Mouse (Mus musculus) forebrain, embryonic 14.5 days (tissue): ENCODE results near the gene Pknox1. TPM values are rescaled to one million over a fixed set of nuclear protein-coding genes. Genes with fewer than 3 reads are reported as not detected.

ENCODE experiments used
- ATAC-seq: fragments of 200-750 bp; cut with Nextera tagmentation; 2 replicates; pipeline ENCODE4 v1.8.0; 2017; ENCODE audit warnings: mild to moderate bottlenecking, moderate library complexity
- DNase-seq: peaks from one replicate; pipeline ENCODE4 v3.0.0-alpha.2; 2015; ENCODE audit warnings: low spot score
- H3K27ac ChIP-seq: fragments of 300-500 bp; sonication (generic); 2 replicates; pipeline ENCODE4 v1.5.1; 2014; ENCODE audit warnings: low read depth, mild to moderate bottlenecking, control low read depth, low read length, moderate library complexity
- H3K27me3 ChIP-seq: fragments of 300-500 bp; sonication (generic); replicated peaks from 2 replicates; pipeline ENCODE4 v1.6.1; 2014; ENCODE audit warnings: low read length, control low read depth, mixed read lengths; ENCODE audit not compliant: control insufficient read depth, insufficient read depth
- H3K36me3 ChIP-seq: fragments of 300-500 bp; sonication (generic); 2 replicates; pipeline ENCODE4 v1.6.1; 2014; ENCODE audit warnings: low read length, control low read depth; ENCODE audit not compliant: control insufficient read depth, insufficient read depth
- H3K4me1 ChIP-seq: fragments of 300-500 bp; sonication (generic); 2 replicates; pipeline ENCODE4 v1.6.1; 2014; ENCODE audit warnings: antibody characterized with exemption, low read length, control low read depth; ENCODE audit not compliant: control insufficient read depth, insufficient read depth
- H3K4me2 ChIP-seq: fragments of 300-500 bp; sonication (generic); 2 replicates; pipeline ENCODE4 v1.6.1; 2014; ENCODE audit warnings: mild to moderate bottlenecking, control low read depth, low read length
- H3K4me3 ChIP-seq: fragments of 300-500 bp; sonication (generic); 2 replicates; pipeline ENCODE4 v1.5.1; 2014; ENCODE audit warnings: low read depth, low read length, control low read depth
- H3K9ac ChIP-seq: fragments of 300-500 bp; sonication (generic); 2 replicates; pipeline ENCODE4 v1.6.1; 2014; ENCODE audit warnings: mild to moderate bottlenecking, low read length, control low read depth, moderate library complexity
- H3K9me3 ChIP-seq: fragments of 300-500 bp; sonication (generic); replicated peaks from 2 replicates; pipeline ENCODE4 v1.6.1; 2016; ENCODE audit warnings: low read length, control low read depth, mixed read lengths; ENCODE audit not compliant: control insufficient read depth
- WGBS: fragments of 180-500 bp; shearing (Covaris S2); extraction: QIAGEN DNeasy Blood & Tissue Kit; methylation state at CpG from one replicate; pipeline ENCODE4 v1.1.7; 2014; 5-methylcytosine and 5-hydroxymethylcytosine counted together
- polyA plus RNA-seq: library from polyadenylated mRNA; unstranded; fragments of >200 nt; fragmentation: Nextera tagmentation; extraction: Ambion mirVana; gene quantifications from 2 replicates; pipeline ENCODE4 v1.2.1, GENCODE M21; 2014

Pknox1 gene
- polyA plus RNA-seq, 1 experiment from 2014 or later, result 36.8 TPM

- 88% methylated on average over 10 of the region's 10 CpGs for WGBS
- no peak for DNase-seq
- H3K36me3 ChIP-seq, result no peaks in the 10 kb centered on the region
Measured at GRCm38 (mm10) chr17:31631081-31631800, 66.7 kb downstream of the Pknox1 start.

GRCm38 (mm10) chr17:31633007-31633406, 68.5 kb downstream of the Pknox1 start:
- no peak overlapping the region for H3K27ac ChIP-seq
- 86% methylated on average over 6 of the region's 6 CpGs for WGBS
- peaks cover 16% of the 10 kb centered on the region for H3K4me1 ChIP-seq
- no peak overlapping the region for H3K9ac ChIP-seq
- no peak overlapping the region for H3K4me3 ChIP-seq
- no peak overlapping the region for H3K4me2 ChIP-seq
- peaks cover 12% of the 10 kb centered on the region; the same call in 1 of the 2 replicates for H3K27me3 ChIP-seq
- DNase-seq (no peak), ATAC-seq (no peak)
- H3K36me3 ChIP-seq, result no peaks in the 10 kb centered on the region
- H3K9me3 ChIP-seq, result no peaks in the 10 kb centered on the region

More at GRCm38 (mm10) chr17:31631081-31631800, 66.7 kb downstream of the Pknox1 start:
- Histone ChIP-seq H3K27ac (no peak overlapping the region), H3K4me2 (no peak overlapping the region), H3K4me3 (no peak overlapping the region), H3K27me3 (peaks cover 6% of the 10 kb centered on the region; the same call in 1 of the 2 replicates), H3K4me1 (peaks cover 2% of the 10 kb centered on the region), H3K9ac (no peak overlapping the region), H3K9me3 (no peaks in the 10 kb centered on the region)
- no peak for ATAC-seq

GRCm38 (mm10) chr17:31634896-31635295, 70.4 kb downstream of the Pknox1 start:
- Histone ChIP-seq H3K27ac (no peak overlapping the region), H3K27me3 (peaks cover 12% of the 10 kb centered on the region; the same call in 1 of the 2 replicates), H3K4me2 (no peak overlapping the region), H3K9me3 (no peaks in the 10 kb centered on the region), H3K36me3 (no peaks in the 10 kb centered on the region), H3K9ac (no peak overlapping the region), H3K4me1 (peaks cover 26% of the 10 kb centered on the region), H3K4me3 (no peak overlapping the region)
- ATAC-seq (no peak), DNase-seq (no peak)
- 61% methylated on average over 5 of the region's 5 CpGs for WGBS

GRCm38 (mm10) chr17:31635781-31636180, 71.2 kb downstream of the Pknox1 start:
- H3K27me3 ChIP-seq, result peaks cover 12% of the 10 kb centered on the region; the same call in 1 of the 2 replicates
- H3K4me2 ChIP-seq, result peak overlapping the region; percentile 96; the same call in 1 of the 2 replicates
- H3K4me1 ChIP-seq, result peaks cover 26% of the 10 kb centered on the region
- 70% methylated on average over 11 of the region's 11 CpGs for WGBS
- no peaks in the 10 kb centered on the region for H3K9me3 ChIP-seq
- DNase-seq (no peak), ATAC-seq (no peak)
- no peak overlapping the region for H3K9ac ChIP-seq
- no peaks in the 10 kb centered on the region for H3K36me3 ChIP-seq
- H3K4me3 ChIP-seq, result no peak overlapping the region
- H3K27ac ChIP-seq, result no peak overlapping the region

- no peak overlapping the region for H3K27ac ChIP-seq
- H3K9ac ChIP-seq, result peak overlapping the region; percentile 67
- H3K4me2 ChIP-seq, result peak overlapping the region; percentile 96
- 4% methylated on average over 44 of the region's 45 CpGs for WGBS
- ATAC-seq (peak; percentile 36), DNase-seq (peak; percentile 28)
- H3K9me3 ChIP-seq, result no peaks in the 10 kb centered on the region
- no peaks in the 10 kb centered on the region for H3K36me3 ChIP-seq
- peak overlapping the region; percentile 43 for H3K4me3 ChIP-seq
- peaks cover 26% of the 10 kb centered on the region for H3K4me1 ChIP-seq
- H3K27me3 ChIP-seq, result peaks cover 12% of the 10 kb centered on the region; the same call in 1 of the 2 replicates
Measured at GRCm38 (mm10) chr17:31636277-31636941, 71.9 kb downstream of the Pknox1 start.

- DNase-seq (peak; percentile 72), ATAC-seq (peak; percentile 78)
- Histone ChIP-seq H3K9me3 (no peaks in the 10 kb centered on the region), H3K4me3 (peak within 1 kb of the TSS; percentile 43), H3K4me2 (peak within 1 kb of the TSS; percentile 96), H3K36me3 (no peaks in the 10 kb centered on the region), H3K27ac (peak within 1 kb of the TSS; percentile 63), H3K9ac (peak within 1 kb of the TSS; percentile 67), H3K27me3 (peaks cover 12% of the 10 kb centered on the region; the same call in 1 of the 2 replicates), H3K4me1 (peaks cover 26% of the 10 kb centered on the region)
- WGBS, result 2% methylated on average over 51 of the region's 61 CpGs
Measured at GRCm38 (mm10) chr17:31636942-31637811, 72.6 kb downstream of the Pknox1 start, which contains the start of gene Cbs. Cbs (minus strand) TSS chr17:31637238.

GRCm38 (mm10) chr17:31637866-31638570, 73.5 kb downstream of the Pknox1 start:
- DNase-seq (peak; percentile 86), ATAC-seq (peak; percentile 61)
- H3K4me1 ChIP-seq, result peaks cover 26% of the 10 kb centered on the region
- H3K27ac ChIP-seq, result peak overlapping the region; percentile 63
- H3K36me3 ChIP-seq, result no peaks in the 10 kb centered on the region
- H3K9me3 ChIP-seq, result no peaks in the 10 kb centered on the region
- H3K4me2 ChIP-seq, result 0 out of 2 replicates have a peak overlapping the region, but pooled peaks have one; percentile 14
- no peak overlapping the region for H3K4me3 ChIP-seq
- H3K27me3 ChIP-seq, result peaks cover 12% of the 10 kb centered on the region; the same call in 1 of the 2 replicates
- H3K9ac ChIP-seq, result no peak overlapping the region; the same call in 1 of the 2 replicates
- 36% methylated on average over 9 of the region's 9 CpGs for WGBS

GRCm38 (mm10) chr17:31639651-31640050, 75.1 kb downstream of the Pknox1 start:
- Histone ChIP-seq H3K4me3 (no peak overlapping the region), H3K4me1 (peaks cover 26% of the 10 kb centered on the region), H3K9ac (no peak overlapping the region), H3K27ac (no peak overlapping the region), H3K27me3 (peaks cover 12% of the 10 kb centered on the region; the same call in 1 of the 2 replicates), H3K36me3 (no peaks in the 10 kb centered on the region), H3K9me3 (no peaks in the 10 kb centered on the region), H3K4me2 (no peak overlapping the region)
- peak; percentile 55 for DNase-seq
- WGBS, result 23% methylated on average over 4 of the region's 4 CpGs
- no peak for ATAC-seq
